Mouse (Mus musculus): ENCODE measurements at regions not wholly inside any gene's neighbourhood (a gene's known extent, or its start where the extent isn't known, plus 50 kb on each side); places are given as distances from the start of the nearest gene placed in this dataset.

DNA sequence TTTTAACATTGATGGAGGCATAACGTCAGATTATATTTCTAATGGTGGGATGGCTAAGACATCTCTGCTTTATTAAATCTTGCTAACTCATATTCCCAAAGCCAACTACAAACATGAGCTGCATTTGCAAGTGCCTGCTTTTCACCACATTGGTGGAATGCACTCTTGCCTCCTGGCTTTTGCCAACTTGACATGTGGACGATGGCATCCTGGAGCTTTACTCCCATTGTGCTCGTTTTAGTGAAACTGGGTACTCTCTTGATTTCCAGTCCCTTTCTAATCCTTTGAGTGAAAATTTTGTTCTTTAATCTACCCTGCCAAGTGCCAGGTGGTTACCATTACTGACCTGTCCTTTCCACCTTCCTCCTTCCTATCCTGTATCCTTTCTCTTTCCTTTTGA, 265.8 kb upstream of the Klf12 start:
- no peak for TF ChIP-seq EP300 (IDR thresholded peaks at IDR 0.05; ENCODE audit: insufficient read depth, low read depth, low read length)
- TF ChIP-seq CTCF (IDR thresholded peaks at IDR 0.05), result no peak
- WGBS, result 80% methylated on average over 3 of the region's 3 CpGs

DNA sequence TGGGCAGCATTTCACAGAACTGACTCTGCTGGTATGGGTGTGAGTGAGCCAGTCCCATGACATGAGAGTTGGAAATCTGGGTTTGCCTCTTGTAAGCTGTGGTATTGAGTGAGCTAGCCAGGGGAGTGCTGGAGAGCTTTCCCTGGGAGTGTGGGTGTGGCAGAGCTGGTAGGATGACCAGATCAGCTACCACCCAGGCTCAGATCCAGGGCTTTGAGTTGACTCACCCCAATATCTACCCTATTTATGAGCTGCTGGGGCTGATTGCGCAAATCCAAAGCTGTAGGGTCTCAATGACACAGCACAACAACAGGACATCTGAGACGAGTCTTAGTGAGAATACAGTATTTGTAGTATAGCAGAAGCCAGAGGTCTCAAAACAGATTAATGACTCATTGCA, 245.7 kb upstream of the Klf12 start:
- TF ChIP-seq CTCF (IDR thresholded peaks at IDR 0.05), result no peak
- Histone ChIP-seq H3K27me3 (ENCODE audit: control insufficient read depth, insufficient read depth, low read length) (no peaks in the 10 kb centered on the region), H3K4me3 (no peak overlapping the region), H3K27ac (no peak overlapping the region), H3K4me1 (ENCODE audit: control insufficient read depth, insufficient read depth, low read length) (no peaks in the 10 kb centered on the region), H3K36me3 (ENCODE audit: control insufficient read depth, insufficient read depth, low read length) (no peaks in the 10 kb centered on the region), H3K9ac (ENCODE audit: low read depth, low read length) (no peak overlapping the region), H3K79me2 (replicated peaks; ENCODE audit: control insufficient read depth, insufficient read depth, low read length) (no peaks in the 10 kb centered on the region)
- DNase-seq, result no peak
- WGBS, result 87% methylated on average over 2 of the region's 2 CpGs
- intact Hi-C loops (cut with DNase I), result no loop called here

More for the DNA sequence above, 265.8 kb upstream of the Klf12 start:
- Histone ChIP-seq H3K79me2 (replicated peaks; ENCODE audit: control insufficient read depth, insufficient read depth, low read length) (no peaks in the 10 kb centered on the region), H3K9ac (ENCODE audit: low read depth, low read length) (no peak overlapping the region), H3K36me3 (ENCODE audit: control insufficient read depth, insufficient read depth, low read length) (no peaks in the 10 kb centered on the region), H3K4me3 (no peak overlapping the region), H3K27me3 (ENCODE audit: control insufficient read depth, insufficient read depth, low read length) (no peaks in the 10 kb centered on the region), H3K4me1 (ENCODE audit: control insufficient read depth, insufficient read depth, low read length) (no peaks in the 10 kb centered on the region), H3K27ac (no peak overlapping the region)
- intact Hi-C loops (cut with DNase I), result no loop called here
- DNase-seq, result no peak

DNA sequence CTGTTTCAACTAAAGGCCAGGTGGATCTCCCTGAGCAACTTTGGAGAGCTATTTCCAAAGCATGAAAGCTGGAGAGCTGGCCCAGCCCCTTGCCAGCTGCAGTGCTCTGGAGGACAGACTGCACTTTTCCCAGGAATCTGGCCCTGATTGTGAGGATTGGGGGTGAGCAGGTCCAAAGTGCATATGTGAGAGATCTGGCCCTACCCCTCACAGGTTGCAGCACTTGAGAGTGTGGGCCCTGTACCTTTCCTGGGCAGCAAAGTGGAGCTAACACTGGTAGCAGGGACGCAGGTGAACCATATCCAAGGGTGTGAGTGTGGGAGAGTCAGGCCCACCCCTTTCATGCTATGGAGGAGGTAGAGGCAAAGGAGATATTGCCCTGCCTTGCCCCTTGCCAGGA, 245.3 kb upstream of the Klf12 start:
- WGBS, result 81% methylated on average over 1 of the region's 1 CpGs
- no peaks in the 10 kb centered on the region for H3K4me1 ChIP-seq (ENCODE audit: control insufficient read depth, insufficient read depth, low read length)
- H3K9ac ChIP-seq (ENCODE audit: low read depth, low read length), result no peak overlapping the region
- intact Hi-C loops (cut with DNase I), result no loop called here
- H3K27ac ChIP-seq, result no peak overlapping the region
- H3K27me3 ChIP-seq (ENCODE audit: control insufficient read depth, insufficient read depth, low read length), result no peaks in the 10 kb centered on the region
- H3K36me3 ChIP-seq (ENCODE audit: control insufficient read depth, insufficient read depth, low read length), result no peaks in the 10 kb centered on the region
- DNase-seq, result no peak
- no peak overlapping the region for H3K4me3 ChIP-seq
- TF ChIP-seq CTCF (IDR thresholded peaks at IDR 0.05), result no peak
- TF ChIP-seq POLR2A (IDR thresholded peaks at IDR 0.05; ENCODE audit: insufficient read depth, low read depth, low read length), result no peak
- no peak for TF ChIP-seq EP300 (IDR thresholded peaks at IDR 0.05; ENCODE audit: insufficient read depth, low read depth, low read length)
- no peaks in the 10 kb centered on the region for H3K79me2 ChIP-seq (replicated peaks; ENCODE audit: control insufficient read depth, insufficient read depth, low read length)

GRCm38 (mm10) chr14:100509396-100509795, 224.9 kb upstream of the Klf12 start:
- DNase-seq, result no peak
- Histone ChIP-seq H3K79me2 (replicated peaks; ENCODE audit: control insufficient read depth, insufficient read depth, low read length) (no peaks in the 10 kb centered on the region), H3K27ac (no peak overlapping the region), H3K9ac (ENCODE audit: low read depth, low read length) (no peak overlapping the region), H3K27me3 (ENCODE audit: control insufficient read depth, insufficient read depth, low read length) (no peaks in the 10 kb centered on the region), H3K36me3 (ENCODE audit: control insufficient read depth, insufficient read depth, low read length) (no peaks in the 10 kb centered on the region), H3K4me1 (ENCODE audit: control insufficient read depth, insufficient read depth, low read length) (no peaks in the 10 kb centered on the region), H3K4me3 (no peak overlapping the region)
- 61% methylated on average over 2 of the region's 2 CpGs for WGBS
- intact Hi-C loops (cut with DNase I), result no loop called here
- TF ChIP-seq EP300 (IDR thresholded peaks at IDR 0.05; ENCODE audit: insufficient read depth, low read depth, low read length) (no peak), POLR2A (IDR thresholded peaks at IDR 0.05; ENCODE audit: insufficient read depth, low read depth, low read length) (no peak), CTCF (IDR thresholded peaks at IDR 0.05) (no peak)

DNA sequence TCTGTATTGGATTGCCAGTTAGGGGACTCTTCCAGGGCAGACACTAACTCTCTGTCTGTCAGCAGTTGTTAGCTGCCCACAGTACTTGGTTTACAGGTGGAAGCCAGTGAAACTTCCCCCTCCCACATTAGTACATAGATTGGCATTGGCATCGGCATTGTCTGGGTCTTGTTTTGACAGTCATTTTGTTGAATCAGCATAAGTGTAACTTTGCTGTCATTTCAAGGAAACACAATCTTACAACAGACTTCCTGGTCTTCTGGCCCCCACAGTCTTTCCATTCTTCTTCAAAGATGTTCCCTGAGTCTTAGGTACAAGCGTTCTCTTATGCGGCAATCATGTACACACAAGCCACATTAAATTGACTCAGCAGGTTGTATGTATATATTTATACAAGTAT, 223.6 kb upstream of the Klf12 start:
- no peak overlapping the region for H3K9ac ChIP-seq (ENCODE audit: low read depth, low read length)
- H3K4me3 ChIP-seq, result no peak overlapping the region
- no peaks in the 10 kb centered on the region for H3K4me1 ChIP-seq (ENCODE audit: control insufficient read depth, insufficient read depth, low read length)
- H3K27ac ChIP-seq, result no peak overlapping the region
- intact Hi-C loops (cut with DNase I), result no loop called here
- DNase-seq, result no peak
- WGBS, result 83% methylated on average over 3 of the region's 3 CpGs
- H3K79me2 ChIP-seq (replicated peaks; ENCODE audit: control insufficient read depth, insufficient read depth, low read length), result no peaks in the 10 kb centered on the region
- no peaks in the 10 kb centered on the region for H3K36me3 ChIP-seq (ENCODE audit: control insufficient read depth, insufficient read depth, low read length)
- TF ChIP-seq EP300 (IDR thresholded peaks at IDR 0.05; ENCODE audit: insufficient read depth, low read depth, low read length) (no peak), CTCF (IDR thresholded peaks at IDR 0.05) (no peak), POLR2A (IDR thresholded peaks at IDR 0.05; ENCODE audit: insufficient read depth, low read depth, low read length) (no peak)
- H3K27me3 ChIP-seq (ENCODE audit: control insufficient read depth, insufficient read depth, low read length), result no peaks in the 10 kb centered on the region

GRCm38 (mm10) chr14:100507616-100508015, 223.1 kb upstream of the Klf12 start:
- DNase-seq, result no peak
- TF ChIP-seq EP300 (IDR thresholded peaks at IDR 0.05; ENCODE audit: insufficient read depth, low read depth, low read length) (no peak), CTCF (IDR thresholded peaks at IDR 0.05) (no peak), POLR2A (IDR thresholded peaks at IDR 0.05; ENCODE audit: insufficient read depth, low read depth, low read length) (no peak)
- Histone ChIP-seq H3K79me2 (replicated peaks; ENCODE audit: control insufficient read depth, insufficient read depth, low read length) (no peaks in the 10 kb centered on the region), H3K4me3 (no peak overlapping the region), H3K9ac (ENCODE audit: low read depth, low read length) (no peak overlapping the region), H3K36me3 (ENCODE audit: control insufficient read depth, insufficient read depth, low read length) (no peaks in the 10 kb centered on the region), H3K27ac (no peak overlapping the region), H3K4me1 (ENCODE audit: control insufficient read depth, insufficient read depth, low read length) (no peaks in the 10 kb centered on the region), H3K27me3 (ENCODE audit: control insufficient read depth, insufficient read depth, low read length) (no peaks in the 10 kb centered on the region)
- intact Hi-C loops (cut with DNase I), result no loop called here

GRCm38 (mm10) chr14:100488837-100489236, 204.4 kb upstream of the Klf12 start:
- H3K4me1 ChIP-seq (ENCODE audit: control insufficient read depth, insufficient read depth, low read length), result no peaks in the 10 kb centered on the region
- no peaks in the 10 kb centered on the region for H3K79me2 ChIP-seq (replicated peaks; ENCODE audit: control insufficient read depth, insufficient read depth, low read length)
- no peaks in the 10 kb centered on the region for H3K36me3 ChIP-seq (ENCODE audit: control insufficient read depth, insufficient read depth, low read length)
- TF ChIP-seq CTCF (IDR thresholded peaks at IDR 0.05), result no peak
- no peak for TF ChIP-seq POLR2A (IDR thresholded peaks at IDR 0.05; ENCODE audit: insufficient read depth, low read depth, low read length)
- no peak for TF ChIP-seq EP300 (IDR thresholded peaks at IDR 0.05; ENCODE audit: insufficient read depth, low read depth, low read length)
- no peak overlapping the region for H3K27ac ChIP-seq
- WGBS, result 91% methylated on average over 7 of the region's 7 CpGs
- no peak overlapping the region for H3K9ac ChIP-seq (ENCODE audit: low read depth, low read length)
- DNase-seq, result no peak
- no peak overlapping the region for H3K4me3 ChIP-seq
- no peaks in the 10 kb centered on the region for H3K27me3 ChIP-seq (ENCODE audit: control insufficient read depth, insufficient read depth, low read length)
- intact Hi-C loops (cut with DNase I), result no loop called here

All from heart, adult 2 months (tissue).